Mouse (Mus musculus): ENCODE data around the gene Vangl2.

The Vangl2 gene

GRCm38 (mm10) chr1:172028394-172029275 lies at the start of gene Vangl2:
Vangl2 (minus strand) TSS chr1:172028444.
- in situ Hi-C loops (cut with MboI, MseI): loop anchor here in 1 of 2 experiments (25.0 kb wide), 1 partner anchor 609 kb away; the partner anchor contains the start of gene Dusp23

GRCm38 (mm10) chr1:172077981-172078380 lies 49.7 kb upstream of the Vangl2 start:
- in situ Hi-C loops (cut with MboI, MseI): no loop called here

GRCm38 (mm10) chr1:172072604-172073003 lies 44.4 kb upstream of the Vangl2 start:
- in situ Hi-C loops (cut with MboI, MseI): no loop called here

- in situ Hi-C loops (cut with MboI, MseI): no loop called here
Observed at GRCm38 (mm10) chr1:172071556-172071955, 43.3 kb upstream of the Vangl2 start.

- in situ Hi-C loops (cut with MboI, MseI): no loop called here
Observed at GRCm38 (mm10) chr1:172070227-172070626, 42.0 kb upstream of the Vangl2 start.

- in situ Hi-C loops (cut with MboI, MseI): no loop called here
Observed at GRCm38 (mm10) chr1:172064613-172065141, 36.4 kb upstream of the Vangl2 start.

- in situ Hi-C loops (cut with MboI, MseI): no loop called here
Observed at GRCm38 (mm10) chr1:172063291-172064023, 35.2 kb upstream of the Vangl2 start.

GRCm38 (mm10) chr1:172062101-172062500 lies 33.9 kb upstream of the Vangl2 start:
- in situ Hi-C loops (cut with MboI, MseI): no loop called here

- in situ Hi-C loops (cut with MboI, MseI): no loop called here
Observed at GRCm38 (mm10) chr1:172061217-172061616, 33.0 kb upstream of the Vangl2 start.

GRCm38 (mm10) chr1:172060659-172061058 lies 32.4 kb upstream of the Vangl2 start:
- in situ Hi-C loops (cut with MboI, MseI): no loop called here

- in situ Hi-C loops (cut with MboI, MseI): no loop called here
Observed at GRCm38 (mm10) chr1:172058874-172059273, 30.6 kb upstream of the Vangl2 start.

GRCm38 (mm10) chr1:172058321-172058720 lies 30.1 kb upstream of the Vangl2 start:
- in situ Hi-C loops (cut with MboI, MseI): no loop called here

- in situ Hi-C loops (cut with MboI, MseI): no loop called here
Observed at GRCm38 (mm10) chr1:172057491-172057921, 29.3 kb upstream of the Vangl2 start, which contains the start of gene Nhlh1. Nhlh1 (minus strand) TSS chr1:172057573.

- in situ Hi-C loops (cut with MboI, MseI): no loop called here
Observed at GRCm38 (mm10) chr1:172056251-172056650, 28.0 kb upstream of the Vangl2 start.

GRCm38 (mm10) chr1:172053541-172054440 lies 25.5 kb upstream of the Vangl2 start:
- in situ Hi-C loops (cut with MboI, MseI): no loop called here

- in situ Hi-C loops (cut with MboI, MseI): no loop called here
Observed at GRCm38 (mm10) chr1:172052766-172053279, 24.6 kb upstream of the Vangl2 start.

- in situ Hi-C loops (cut with MboI, MseI): loop anchor here (5.0 to 25.0 kb wide), 2 partner anchors 303 to 588 kb away; partner anchors contain the start of gene Dusp23 (in 1 of the 2)
Observed at GRCm38 (mm10) chr1:172049131-172049782, 21.0 kb upstream of the Vangl2 start.

GRCm38 (mm10) chr1:172048241-172048734 lies 20.0 kb upstream of the Vangl2 start:
- in situ Hi-C loops (cut with MboI, MseI): loop anchor here (5.0 to 25.0 kb wide), 2 partner anchors 304 to 589 kb away; partner anchors contain the start of gene Dusp23 (in 1 of the 2)

- in situ Hi-C loops (cut with MboI, MseI): loop anchor here (5.0 to 25.0 kb wide), 2 partner anchors 305 to 590 kb away; partner anchors contain the start of gene Dusp23 (in 1 of the 2)
Observed at GRCm38 (mm10) chr1:172046938-172047337, 18.7 kb upstream of the Vangl2 start.

- in situ Hi-C loops (cut with MboI, MseI): loop anchor here (5.0 to 25.0 kb wide), 2 partner anchors 306 to 591 kb away; partner anchors contain the start of gene Dusp23 (in 1 of the 2)
Observed at GRCm38 (mm10) chr1:172046410-172046809, 18.2 kb upstream of the Vangl2 start.
